Mouse (Mus musculus): ENCODE measurements around the gene Cldn19. TPM values are rescaled to one million over a fixed set of nuclear protein-coding genes. Genes with fewer than 3 reads are reported as not detected.
"Not testable (repeated sequence)": the region's sequence is repeated elsewhere in the genome, so short reads cannot be mapped to it uniquely, and the experiment has no call there.

Cldn19 gene
- polyA plus RNA-seq, 1 experiment from 2014 or later: 0.05 TPM

DNA sequence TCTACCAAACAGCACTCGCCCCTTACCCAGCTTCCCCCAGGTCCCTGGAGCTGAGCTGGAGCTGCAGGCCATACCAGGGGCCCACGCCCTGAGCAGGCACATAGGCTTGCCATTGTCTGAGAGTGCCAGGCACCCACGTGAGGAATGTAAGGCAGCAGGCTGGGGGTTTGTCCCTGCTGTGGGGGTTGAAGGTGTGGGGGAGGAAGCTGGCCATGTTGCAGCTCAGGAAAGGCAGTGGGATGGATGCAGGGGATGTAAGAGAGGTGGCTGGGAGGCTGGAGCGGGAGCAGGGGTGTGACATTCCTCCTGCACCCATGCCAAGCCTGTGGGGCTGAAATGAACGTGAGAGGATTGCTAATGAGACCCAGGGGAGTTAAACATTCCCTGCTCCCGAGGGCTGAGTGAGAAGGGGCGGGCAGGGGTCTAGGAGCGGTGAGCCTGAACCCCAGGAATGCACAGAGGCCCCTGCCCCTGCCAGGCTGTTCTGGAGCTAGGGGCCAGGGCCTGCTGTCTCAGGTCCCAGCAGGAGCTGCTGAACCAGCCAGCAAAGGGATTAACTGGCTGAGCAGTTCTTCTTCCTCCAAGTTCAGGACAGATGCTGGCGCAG is 1.1 kb upstream of the Cldn19 start:
- H3K4me1 ChIP-seq: peaks cover 20% of the 10 kb centered on the region
- H3K27me3 ChIP-seq: no peaks in the 10 kb centered on the region
- H3K9ac ChIP-seq: no peak overlapping the region
- no peaks in the 10 kb centered on the region for H3K36me3 ChIP-seq
- H3K4me3 ChIP-seq (replicated peaks): no peak overlapping the region
- H3K9me3 ChIP-seq (replicated peaks): no peaks in the 10 kb centered on the region
- H3K27ac ChIP-seq (replicated peaks): peak overlapping the region; percentile 60; the same call in 1 of the 2 replicates
- ATAC-seq (ENCODE audit: insufficient number of reproducible peaks, low FRiP score, low TSS enrichment, low read depth): 0 out of 2 replicates have a peak, but pooled peaks have one; percentile 16
- no peak overlapping the region for H3K4me2 ChIP-seq (replicated peaks)
- 19% methylated on average over 9 of the region's 9 CpGs for WGBS

GRCm38 (mm10) chr4:119257083-119257482 is 1.9 kb downstream of the Cldn19 start:
- H3K27ac ChIP-seq (replicated peaks): no peak overlapping the region
- no peak for ATAC-seq (ENCODE audit: insufficient number of reproducible peaks, low FRiP score, low TSS enrichment, low read depth)
- H3K36me3 ChIP-seq: no peaks in the 10 kb centered on the region
- H3K9ac ChIP-seq: no peak overlapping the region
- no peaks in the 10 kb centered on the region for H3K9me3 ChIP-seq (replicated peaks)
- peaks cover 20% of the 10 kb centered on the region for H3K4me1 ChIP-seq
- no peaks in the 10 kb centered on the region for H3K27me3 ChIP-seq
- H3K4me3 ChIP-seq (replicated peaks): no peak overlapping the region
- no peak overlapping the region for H3K4me2 ChIP-seq (replicated peaks)
- 75% methylated on average over 6 of the region's 6 CpGs for WGBS

GRCm38 (mm10) chr4:119259344-119260254 is 4.4 kb downstream of the Cldn19 start:
- ATAC-seq (ENCODE audit: insufficient number of reproducible peaks, low FRiP score, low TSS enrichment, low read depth): no peak
- 82% methylated on average over 15 of the region's 15 CpGs for WGBS
- no peak overlapping the region for H3K4me3 ChIP-seq (replicated peaks)
- H3K9me3 ChIP-seq (replicated peaks): no peaks in the 10 kb centered on the region
- no peak overlapping the region for H3K9ac ChIP-seq
- no peaks in the 10 kb centered on the region for H3K27me3 ChIP-seq
- H3K27ac ChIP-seq (replicated peaks): no peak overlapping the region
- no peak overlapping the region for H3K4me2 ChIP-seq (replicated peaks)
- peaks cover 7% of the 10 kb centered on the region for H3K4me1 ChIP-seq
- no peaks in the 10 kb centered on the region for H3K36me3 ChIP-seq

DNA sequence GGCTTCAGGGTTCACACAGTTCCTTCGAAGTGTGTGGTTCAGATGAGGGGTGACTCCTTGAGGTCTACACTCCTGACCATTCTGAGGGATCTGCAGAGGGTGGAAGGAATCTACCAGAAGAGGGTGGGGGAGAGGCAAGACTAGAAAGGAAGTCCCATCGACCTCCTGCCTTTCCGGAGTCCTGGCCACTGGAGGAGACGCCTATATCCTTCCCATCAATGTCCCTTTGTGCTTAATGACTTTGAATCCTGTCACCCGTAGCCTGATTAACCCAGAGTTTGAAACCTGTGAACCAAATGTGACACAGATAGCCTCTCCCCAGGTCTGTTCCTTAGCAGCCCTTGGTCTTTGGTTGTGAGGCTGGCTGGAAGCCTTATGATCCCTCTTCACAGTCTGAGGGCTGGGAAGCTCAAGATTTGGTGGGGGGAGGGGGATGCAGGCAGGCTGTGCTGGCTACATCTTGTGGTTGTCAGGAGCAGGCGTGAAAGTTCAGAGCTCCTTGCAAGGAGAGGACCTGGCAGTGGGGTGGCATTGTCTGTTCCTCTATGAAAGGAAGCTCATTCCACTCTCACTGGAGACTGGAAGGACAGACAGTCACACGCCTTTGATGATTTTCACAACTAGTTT is 6.0 kb downstream of the Cldn19 start:
- H3K27me3 ChIP-seq: no peaks in the 10 kb centered on the region
- H3K27ac ChIP-seq (replicated peaks): no peak overlapping the region
- no peak for ATAC-seq (ENCODE audit: insufficient number of reproducible peaks, low FRiP score, low TSS enrichment, low read depth)
- H3K4me2 ChIP-seq (replicated peaks): no peak overlapping the region
- H3K36me3 ChIP-seq: no peaks in the 10 kb centered on the region
- no peak overlapping the region for H3K4me3 ChIP-seq (replicated peaks)
- no peaks in the 10 kb centered on the region for H3K9me3 ChIP-seq (replicated peaks)
- no peak overlapping the region for H3K9ac ChIP-seq
- no peaks in the 10 kb centered on the region for H3K4me1 ChIP-seq
- 65% methylated on average over 7 of the region's 7 CpGs for WGBS

DNA sequence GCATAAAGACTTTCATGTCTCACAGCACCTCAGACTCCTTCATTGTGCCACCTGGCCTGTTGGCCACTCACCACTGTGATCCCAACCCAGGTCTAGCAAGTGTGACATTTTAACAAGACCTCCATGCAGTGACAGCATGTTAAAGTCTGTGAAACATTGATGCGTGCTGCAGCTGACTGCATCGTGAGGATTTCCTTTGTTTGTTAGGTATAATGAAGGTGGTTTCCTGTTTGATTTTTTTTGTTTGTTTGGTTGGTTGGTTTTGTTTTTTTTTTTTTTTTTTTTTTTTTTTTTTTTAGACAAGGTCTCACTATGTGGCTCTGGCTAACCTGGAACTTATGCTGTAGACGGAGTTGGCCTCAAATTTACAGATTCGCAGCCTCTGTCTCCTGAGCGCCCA is 7.3 kb downstream of the Cldn19 start:
- no peak overlapping the region for H3K27ac ChIP-seq (replicated peaks)
- no peak overlapping the region for H3K9ac ChIP-seq
- no peak overlapping the region for H3K4me2 ChIP-seq (replicated peaks)
- no peaks in the 10 kb centered on the region for H3K4me1 ChIP-seq
- WGBS: 92% methylated on average over 5 of the region's 5 CpGs
- no peaks in the 10 kb centered on the region for H3K36me3 ChIP-seq
- no peak overlapping the region for H3K4me3 ChIP-seq (replicated peaks)
- ATAC-seq (ENCODE audit: insufficient number of reproducible peaks, low FRiP score, low TSS enrichment, low read depth): no peak
- H3K27me3 ChIP-seq: no peaks in the 10 kb centered on the region
- H3K9me3 ChIP-seq (replicated peaks): no peaks in the 10 kb centered on the region

DNA sequence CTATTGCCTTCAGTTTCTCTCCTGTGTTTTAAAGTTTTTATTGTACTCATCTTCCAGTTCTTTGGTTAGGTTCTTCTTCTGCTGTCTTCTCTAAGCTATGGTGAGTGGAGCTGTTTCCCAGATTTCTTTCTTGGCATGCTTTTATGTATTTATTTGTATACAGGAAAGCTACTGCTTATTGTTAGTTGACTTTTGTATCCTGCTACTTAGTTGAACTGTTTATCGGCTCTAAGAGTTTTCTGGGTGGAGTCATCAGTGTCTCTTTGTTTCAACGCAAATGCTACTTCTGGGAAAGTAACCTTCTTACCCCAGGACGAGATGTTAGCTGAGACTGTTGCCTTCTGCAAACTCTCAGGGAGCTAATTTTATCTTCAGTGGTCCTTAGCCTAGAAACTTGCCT is 8.2 kb downstream of the Cldn19 start:
- no peak overlapping the region for H3K4me2 ChIP-seq (replicated peaks)
- ATAC-seq (ENCODE audit: insufficient number of reproducible peaks, low FRiP score, low TSS enrichment, low read depth): no peak
- no peak overlapping the region for H3K4me3 ChIP-seq (replicated peaks)
- no peaks in the 10 kb centered on the region for H3K36me3 ChIP-seq
- WGBS: 71% methylated on average over 3 of the region's 3 CpGs
- no peaks in the 10 kb centered on the region for H3K4me1 ChIP-seq
- no peaks in the 10 kb centered on the region for H3K9me3 ChIP-seq (replicated peaks)
- H3K27ac ChIP-seq (replicated peaks): no peak overlapping the region
- no peak overlapping the region for H3K9ac ChIP-seq
- no peaks in the 10 kb centered on the region for H3K27me3 ChIP-seq

DNA sequence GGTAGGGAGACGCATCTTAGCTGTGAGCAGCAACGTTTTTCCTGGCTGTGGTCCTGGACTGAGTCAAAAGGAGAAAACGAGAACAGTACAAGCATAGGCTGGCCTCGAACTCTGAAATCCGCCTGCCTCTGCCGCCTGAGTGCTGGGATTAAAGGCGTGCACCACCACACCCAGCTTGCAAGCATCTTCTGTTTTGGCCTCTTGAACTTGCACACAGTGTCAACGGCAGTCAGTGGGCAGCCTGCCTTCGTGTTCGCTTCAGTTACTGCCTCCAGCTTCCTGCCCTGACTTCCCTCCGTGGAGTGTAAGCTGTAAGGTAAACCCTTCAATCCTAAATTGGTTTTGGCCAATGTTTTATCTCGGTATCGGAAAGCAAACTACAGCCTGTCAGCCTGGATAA is 11.4 kb downstream of the Cldn19 start:
- Histone ChIP-seq H3K4me1 (no peaks in the 10 kb centered on the region), H3K4me2 (replicated peaks) (no peak overlapping the region), H3K27me3 (no peaks in the 10 kb centered on the region), H3K4me3 (replicated peaks) (no peak overlapping the region), H3K9me3 (replicated peaks) (no peaks in the 10 kb centered on the region), H3K36me3 (peaks cover 17% of the 10 kb centered on the region), H3K9ac (no peak overlapping the region), H3K27ac (replicated peaks) (no peak overlapping the region)
- no peak for ATAC-seq (ENCODE audit: insufficient number of reproducible peaks, low FRiP score, low TSS enrichment, low read depth)
- WGBS: 76% methylated on average over 13 of the region's 13 CpGs

DNA sequence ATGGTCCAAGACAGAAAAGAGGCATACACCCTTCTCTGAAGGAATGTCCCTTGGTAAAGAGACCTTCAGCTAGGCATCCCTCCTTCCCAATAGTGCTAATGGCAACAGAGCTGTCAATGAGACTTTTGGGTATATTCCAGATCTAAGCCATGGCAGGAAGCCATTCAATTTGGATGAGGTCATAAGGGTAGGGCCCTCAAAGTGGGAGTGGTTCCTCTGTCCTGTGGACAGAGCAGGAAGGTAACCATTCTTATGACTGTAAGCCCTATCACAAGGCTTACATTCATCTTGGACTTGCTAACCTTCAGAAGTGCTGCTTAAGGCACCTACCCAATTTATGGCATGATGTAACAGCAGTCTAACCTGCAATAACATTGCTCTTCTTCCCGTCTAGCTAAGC is 19.4 kb downstream of the Cldn19 start:
- 74% methylated on average over 1 of the region's 1 CpGs for WGBS
- no peaks in the 10 kb centered on the region for H3K4me1 ChIP-seq
- H3K4me2 ChIP-seq (replicated peaks): no peak overlapping the region
- H3K9ac ChIP-seq: no peak overlapping the region
- peaks cover 88% of the 10 kb centered on the region for H3K36me3 ChIP-seq
- H3K27ac ChIP-seq (replicated peaks): no peak overlapping the region
- ATAC-seq (ENCODE audit: insufficient number of reproducible peaks, low FRiP score, low TSS enrichment, low read depth): no peak
- no peaks in the 10 kb centered on the region for H3K27me3 ChIP-seq
- H3K4me3 ChIP-seq (replicated peaks): no peak overlapping the region
- H3K9me3 ChIP-seq (replicated peaks): no peaks in the 10 kb centered on the region

- ATAC-seq (ENCODE audit: insufficient number of reproducible peaks, low FRiP score, low TSS enrichment, low read depth): no peak
- Histone ChIP-seq H3K9ac (no peak overlapping the region), H3K4me3 (replicated peaks) (no peak overlapping the region), H3K4me2 (replicated peaks) (no peak overlapping the region), H3K27ac (replicated peaks) (no peak overlapping the region), H3K27me3 (no peaks in the 10 kb centered on the region), H3K4me1 (no peaks in the 10 kb centered on the region), H3K9me3 (replicated peaks) (no peaks in the 10 kb centered on the region), H3K36me3 (peaks cover 91% of the 10 kb centered on the region)
- WGBS: 77% methylated on average over 2 of the region's 2 CpGs
These were observed 20.0 kb downstream of the Cldn19 start for GRCm38 (mm10) chr4:119275226-119275625.

GRCm38 (mm10) chr4:119275726-119276125 is 20.5 kb downstream of the Cldn19 start:
- ATAC-seq (ENCODE audit: insufficient number of reproducible peaks, low FRiP score, low TSS enrichment, low read depth): no peak
- Histone ChIP-seq H3K4me3 (replicated peaks) (no peak overlapping the region), H3K4me2 (replicated peaks) (no peak overlapping the region), H3K4me1 (no peaks in the 10 kb centered on the region), H3K36me3 (peaks cover 89% of the 10 kb centered on the region), H3K27me3 (no peaks in the 10 kb centered on the region), H3K9me3 (replicated peaks) (no peaks in the 10 kb centered on the region), H3K9ac (no peak overlapping the region), H3K27ac (replicated peaks) (no peak overlapping the region)
- 88% methylated on average over 2 of the region's 2 CpGs for WGBS

DNA sequence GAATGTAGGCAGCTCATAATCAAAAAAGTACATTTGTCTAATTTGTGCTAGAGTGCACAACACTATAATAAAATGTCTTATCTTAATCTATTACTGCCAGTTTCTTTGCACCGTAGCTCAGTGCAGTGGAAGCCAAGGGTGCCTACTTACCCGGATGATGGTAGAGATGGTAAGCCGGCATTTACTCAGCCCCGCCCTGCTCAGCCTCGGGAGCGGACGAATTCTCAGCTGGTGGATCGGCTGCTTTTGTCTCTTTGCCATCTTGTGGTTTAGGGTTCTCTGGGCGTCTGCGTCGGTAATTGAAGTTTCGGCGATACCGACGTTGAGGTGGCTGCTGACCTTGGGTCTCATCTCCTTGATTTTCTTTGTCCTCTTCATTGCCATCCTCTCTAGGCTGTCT is 23.6 kb downstream of the Cldn19 start:
- not testable (repeated sequence) for H3K27me3 ChIP-seq; ATAC-seq (ENCODE audit: insufficient number of reproducible peaks, low FRiP score, low TSS enrichment, low read depth); H3K4me1 ChIP-seq; H3K27ac ChIP-seq (replicated peaks); H3K9me3 ChIP-seq (replicated peaks); H3K4me3 ChIP-seq (replicated peaks); H3K4me2 ChIP-seq (replicated peaks); H3K9ac ChIP-seq
- WGBS: 86% methylated on average over 15 of the region's 15 CpGs
- peaks cover 89% of the 10 kb centered on the region for H3K36me3 ChIP-seq
